In the genomic region with DNA sequence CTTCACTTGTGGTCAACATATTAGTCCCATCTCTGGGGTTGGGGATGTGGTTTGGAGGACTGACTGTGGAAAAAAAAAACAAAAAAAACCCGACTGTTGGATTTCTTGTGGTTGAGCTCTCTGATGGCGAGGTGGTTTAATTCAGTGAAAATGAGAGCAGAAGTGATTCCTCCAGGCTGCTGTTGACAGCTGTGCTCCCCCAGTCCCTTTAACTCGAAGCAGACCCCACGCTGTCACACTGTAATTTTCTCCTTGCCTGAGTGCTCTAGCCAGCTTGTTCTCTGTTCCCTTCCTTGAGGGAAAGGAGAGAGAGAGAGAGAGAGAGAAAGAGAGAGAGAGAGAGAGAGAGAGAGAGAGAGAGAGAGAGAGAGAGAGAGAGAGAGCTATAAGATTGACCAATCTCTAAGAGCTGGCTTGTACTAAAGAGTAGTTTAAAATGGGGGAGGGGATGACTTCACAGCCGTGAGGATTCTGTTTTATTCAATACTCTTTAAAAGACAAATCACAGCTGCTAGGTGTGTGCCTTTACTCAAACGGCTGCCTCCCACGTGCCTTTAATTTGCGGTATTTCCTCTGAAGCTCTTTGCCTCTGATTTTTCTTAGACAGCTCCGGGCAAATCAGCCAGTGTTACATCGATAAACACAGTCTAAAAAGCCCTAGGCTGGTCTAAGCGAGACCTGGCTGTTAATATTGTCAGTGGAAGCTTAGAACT, we compare ENCODE assay signal across 10 mouse cellular contexts. TPM values are rescaled to one million over a fixed set of nuclear protein-coding genes. Genes with fewer than 3 reads are reported as not detected.
DNase-seq lines count a peak whose midpoint lies in the region; ATAC-seq and TF ChIP-seq lines count a peak whose summit lies in the region.
"Had no signal": no experiment of that assay in that cellular context is flagged by ENCODE, and none has a peak within 500 bp of the region (broad histone marks: within the 10 kb centered on the region; RNA-seq: fewer than 3 reads in every experiment).

No protein-coding gene starts in this region.

- no peak for TF ChIP-seq POLR2A in brain, embryonic 14.5 days (IDR thresholded peaks at IDR 0.05; ENCODE audit: borderline replicate concordance, extremely low read depth, insufficient read depth, insufficient read length, poor library complexity, severe bottlenecking)

- no peak for ATAC-seq in hindbrain, embryonic 15.5 days (ENCODE audit: low FRiP score, low read depth)
- peak; percentile 47; the same call in 1 of the 2 replicates for ATAC-seq in forebrain, postnatal 0 days
- ATAC-seq in midbrain, embryonic 14.5 days (ENCODE audit: low FRiP score, low TSS enrichment) = no peak
- no peak for ATAC-seq in activated CD4-positive, CD25-positive, alpha-beta regulatory T cell, adult 4 months
- ATAC-seq: intestine, postnatal 0 days had no signal

- H3K4me2 ChIP-seq in hindbrain, embryonic 15.5 days = peak overlapping the region; percentile 88
- peak overlapping the region; percentile 92 for H3K4me2 ChIP-seq in forebrain, postnatal 0 days (ENCODE audit: low read depth)
- no peak overlapping the region for H3K4me2 ChIP-seq in midbrain, embryonic 14.5 days (ENCODE audit: low read length)
- H3K4me2 ChIP-seq: lung, embryonic 15.5 days had no signal

- H3K36me3 ChIP-seq in hindbrain, embryonic 15.5 days = no peaks in the 10 kb centered on the region
- H3K36me3 ChIP-seq in hindbrain, embryonic 10.5 days = no peaks in the 10 kb centered on the region
- H3K36me3 ChIP-seq in forebrain, postnatal 0 days (ENCODE audit: insufficient read depth) = no peaks in the 10 kb centered on the region
- no peaks in the 10 kb centered on the region for H3K36me3 ChIP-seq in midbrain, embryonic 14.5 days (ENCODE audit: control insufficient read depth, insufficient read depth, low read length)
- H3K36me3 ChIP-seq: lung, embryonic 15.5 days had no signal

- H3K9ac ChIP-seq in hindbrain, embryonic 15.5 days = no peak overlapping the region
- H3K9ac ChIP-seq in forebrain, postnatal 0 days = peak overlapping the region; percentile 71; the same call in 1 of the 2 replicates
- H3K9ac ChIP-seq in midbrain, embryonic 14.5 days (replicated peaks; ENCODE audit: low read length) = no peak overlapping the region
- H3K9ac ChIP-seq: lung, embryonic 15.5 days had no signal

- no peak for DNase-seq in hindbrain, embryonic 10.5 days (ENCODE audit: low spot score)
- DNase-seq in brain, embryonic 14.5 days (ENCODE audit: low read depth) = peak; percentile 55
- DNase-seq in forebrain, postnatal 0 days = peak; percentile 37
- DNase-seq in midbrain, embryonic 14.5 days = peak; percentile 56
- no peak for DNase-seq in thymus, postnatal 10 days (ENCODE audit: low spot score in 2 of 2)
- DNase-seq in frontal cortex, postnatal 10 days (ENCODE audit: low spot score in 2 of 2) = no peak

- H3K4me3 ChIP-seq in hindbrain, embryonic 15.5 days = peak overlapping the region; percentile 60
- H3K4me3 ChIP-seq in hindbrain, embryonic 10.5 days = no peak overlapping the region
- peak overlapping the region; percentile 78 for H3K4me3 ChIP-seq in forebrain, postnatal 0 days (ENCODE audit: low read depth, low read length)
- H3K4me3 ChIP-seq in midbrain, embryonic 14.5 days (replicated peaks; ENCODE audit: low read depth, low read length) = no peak overlapping the region
- H3K4me3 ChIP-seq: lung, embryonic 15.5 days had no signal

- peaks cover 30% of the 10 kb centered on the region for H3K4me1 ChIP-seq in hindbrain, embryonic 15.5 days (replicated peaks)
- peaks cover 27% of the 10 kb centered on the region for H3K4me1 ChIP-seq in hindbrain, embryonic 10.5 days (replicated peaks)
- H3K4me1 ChIP-seq in forebrain, postnatal 0 days (ENCODE audit: insufficient read depth) = no peaks in the 10 kb centered on the region
- H3K4me1 ChIP-seq in midbrain, embryonic 14.5 days (ENCODE audit: control insufficient read depth, insufficient read depth, low read length) = 0 out of 2 replicates have a peak, but pooled peaks cover 7% of the 10 kb centered on the region

- TF ChIP-seq CTCF in brain, embryonic 14.5 days (IDR thresholded peaks at IDR 0.05; ENCODE audit: borderline replicate concordance, extremely low read depth, insufficient read depth, insufficient read length) = no peak
- TF ChIP-seq CTCF in forebrain, postnatal 0 days (IDR thresholded peaks at IDR 0.05; ENCODE audit: low read depth) = no peak

- no peak overlapping the region for H3K27ac ChIP-seq in hindbrain, embryonic 15.5 days (replicated peaks)
- H3K27ac ChIP-seq in hindbrain, embryonic 10.5 days = no peak overlapping the region
- peak overlapping the region; percentile 22; the same call in 1 of the 2 replicates for H3K27ac ChIP-seq in forebrain, postnatal 0 days (ENCODE audit: low read depth, low read length)
- no peak overlapping the region; the same call in 1 of the 2 replicates for H3K27ac ChIP-seq in midbrain, embryonic 14.5 days (replicated peaks; ENCODE audit: low read depth, low read length)
- H3K27ac ChIP-seq: lung, embryonic 15.5 days had no signal

- 0 out of 2 replicates have a peak, but pooled peaks cover 5% of the 10 kb centered on the region for H3K27me3 ChIP-seq in hindbrain, embryonic 15.5 days
- H3K27me3 ChIP-seq in hindbrain, embryonic 10.5 days (ENCODE audit: insufficient read depth, poor library complexity, severe bottlenecking) = peaks cover 49% of the 10 kb centered on the region
- no peaks in the 10 kb centered on the region for H3K27me3 ChIP-seq in forebrain, postnatal 0 days (ENCODE audit: insufficient read depth, low read length)
- peaks cover 14% of the 10 kb centered on the region for H3K27me3 ChIP-seq in midbrain, embryonic 14.5 days (ENCODE audit: control insufficient read depth, insufficient read depth, low read length)

- no peaks in the 10 kb centered on the region for H3K9me3 ChIP-seq in hindbrain, embryonic 15.5 days
- H3K9me3 ChIP-seq in hindbrain, embryonic 10.5 days = no peaks in the 10 kb centered on the region
- H3K9me3 ChIP-seq in forebrain, postnatal 0 days (ENCODE audit: low read length) = no peaks in the 10 kb centered on the region
- H3K9me3 ChIP-seq in midbrain, embryonic 14.5 days (ENCODE audit: control insufficient read depth, low read length) = no peaks in the 10 kb centered on the region
- H3K9me3 ChIP-seq: lung, embryonic 15.5 days had no signal

- 32% methylated on average over 11 of the region's 11 CpGs for WGBS in hindbrain, embryonic 15.5 days
- whole genome bisulfite sequencing in hindbrain, embryonic 10.5 days = 41% methylated on average over 11 of the region's 11 CpGs
- 29% methylated on average over 11 of the region's 11 CpGs for WGBS in forebrain, postnatal 0 days
- 36% methylated on average over 11 of the region's 11 CpGs for WGBS in midbrain, embryonic 14.5 days

RNA-seq across cellular contexts. Expression of a gene that starts 2.3 kb away (rescaled TPM):
- 15.3 and 19.1 TPM in 2 replicates for polyA plus RNA-seq in hindbrain, embryonic 15.5 days (2015; fragmentation: Nextera tagmentation; extraction: Ambion mirVana)
- 1.7 and 3.1 TPM in 2 replicates for polyA plus RNA-seq in hindbrain, embryonic 10.5 days (2016; fragmentation: Nextera tagmentation; extraction: Ambion mirVana)
- 5.3 and 10.0 TPM in 2 replicates for polyA plus RNA-seq in brain, embryonic 14.5 days (2012; rRNA removed)
- 49.5 and 50.8 TPM in 2 replicates for total RNA-seq in forebrain, postnatal 0 days (2014; rRNA removed)
- polyA plus RNA-seq in forebrain, postnatal 0 days (2015; fragmentation: Nextera tagmentation; extraction: Ambion mirVana) = 20.3 and 29.9 TPM in 2 replicates
- 8.6 and 9.7 TPM in 2 replicates for polyA plus RNA-seq in midbrain, embryonic 14.5 days (2014; fragmentation: Nextera tagmentation; extraction: Ambion mirVana)
- polyA plus RNA-seq in activated CD4-positive, CD25-positive, alpha-beta regulatory T cell, adult 4 months (2017; shearing (Covaris generic)) = not detected

Comparison
In these comparisons a context has a peak if more than half of its experiments do, and no peak if none do; other contexts are left out.
1. H3K4me3 ChIP-seq: peak in hindbrain, embryonic 15.5 days (single experiment) and forebrain, postnatal 0 days (single experiment); none in hindbrain, embryonic 10.5 days (single experiment) and midbrain, embryonic 14.5 days (single experiment).
2. DNase-seq: peak in brain, embryonic 14.5 days (single experiment), forebrain, postnatal 0 days (single experiment) and midbrain, embryonic 14.5 days (single experiment); none in hindbrain, embryonic 10.5 days (single experiment), thymus, postnatal 10 days (0 of 2) and frontal cortex, postnatal 10 days (0 of 2).